Mouse (Mus musculus) layer of hippocampus, adult 9-10 months (tissue): ENCODE results near the gene Rfc5.

Experiments used
- DNase-seq: peaks from one replicate; pipeline ENCODE4 v3.0.0; 2022; ENCODE audit warnings: low spot score

Gene Rfc5

DNA sequence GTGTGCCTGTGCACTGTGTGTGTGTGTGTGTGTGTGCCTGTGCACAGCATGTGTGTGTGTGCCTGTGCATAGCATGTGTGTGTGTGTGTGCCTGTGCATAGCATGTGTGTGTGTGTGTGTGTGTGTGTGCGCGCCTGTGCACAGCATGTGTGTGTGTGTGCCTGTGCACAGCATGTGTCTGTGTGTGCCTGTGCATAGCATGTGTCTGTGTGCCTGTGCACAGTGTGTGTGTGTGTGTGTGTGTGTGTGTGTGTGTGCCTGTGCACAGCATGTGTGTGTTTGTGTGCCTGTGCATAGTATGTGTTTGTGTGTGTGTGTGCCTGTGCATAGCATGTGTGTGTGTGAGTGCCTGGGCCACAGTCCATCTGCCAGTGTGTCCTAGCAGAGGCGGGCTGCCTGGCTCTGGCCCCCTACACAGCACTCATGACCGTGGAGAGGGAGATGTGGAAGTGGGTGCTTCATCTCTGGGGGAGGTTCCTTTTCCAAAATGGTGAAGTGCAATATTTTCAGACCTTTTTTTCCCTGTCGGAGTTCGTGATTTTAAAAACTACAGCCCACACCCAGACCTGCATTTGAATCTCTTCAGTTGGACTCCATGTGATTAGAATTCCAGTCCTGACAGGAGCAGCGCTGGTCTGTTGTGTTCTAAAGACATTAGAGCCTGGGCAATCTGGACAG, 14.3 kb downstream of the Rfc5 start:
- no peak for DNase-seq

DNA sequence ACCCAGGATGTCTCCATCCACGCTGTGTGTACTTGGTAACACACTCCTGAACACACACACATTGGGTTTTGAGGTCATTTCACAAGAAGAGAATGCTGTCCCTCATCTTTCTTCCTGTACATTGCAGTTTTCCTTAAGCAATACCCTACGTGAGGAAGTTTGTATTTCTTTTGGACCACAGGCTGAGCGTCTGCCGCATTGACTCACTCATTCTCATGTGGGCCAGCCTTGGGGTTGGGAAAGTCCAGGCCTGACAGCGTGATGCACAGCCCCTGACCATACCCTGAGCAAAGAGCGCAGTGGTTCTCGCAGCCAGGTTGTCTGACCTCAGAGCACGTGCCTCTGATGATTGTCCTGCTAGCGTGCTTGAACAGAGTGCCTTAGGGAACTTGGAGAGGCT, 15.4 kb downstream of the Rfc5 start:
- no peak for DNase-seq

DNA sequence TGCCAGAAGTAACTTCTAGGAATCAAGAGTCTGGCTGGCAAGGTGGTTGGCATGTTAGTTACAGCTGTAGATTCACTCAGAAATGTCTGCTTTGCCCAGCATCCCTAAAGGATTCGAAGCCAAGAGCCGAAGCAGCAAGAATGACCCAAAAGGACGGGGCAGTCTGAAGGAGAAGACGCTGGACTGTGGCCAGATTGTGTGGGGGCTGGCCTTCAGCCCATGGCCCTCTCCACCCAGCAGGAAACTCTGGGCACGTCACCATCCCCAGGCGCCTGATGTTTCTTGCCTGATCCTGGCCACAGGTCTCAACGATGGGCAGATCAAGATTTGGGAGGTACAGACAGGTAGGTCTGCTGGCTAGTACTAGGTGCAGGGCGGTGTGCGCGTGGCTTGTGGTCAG, 18.3 kb downstream of the Rfc5 start:
- no peak for DNase-seq

DNA sequence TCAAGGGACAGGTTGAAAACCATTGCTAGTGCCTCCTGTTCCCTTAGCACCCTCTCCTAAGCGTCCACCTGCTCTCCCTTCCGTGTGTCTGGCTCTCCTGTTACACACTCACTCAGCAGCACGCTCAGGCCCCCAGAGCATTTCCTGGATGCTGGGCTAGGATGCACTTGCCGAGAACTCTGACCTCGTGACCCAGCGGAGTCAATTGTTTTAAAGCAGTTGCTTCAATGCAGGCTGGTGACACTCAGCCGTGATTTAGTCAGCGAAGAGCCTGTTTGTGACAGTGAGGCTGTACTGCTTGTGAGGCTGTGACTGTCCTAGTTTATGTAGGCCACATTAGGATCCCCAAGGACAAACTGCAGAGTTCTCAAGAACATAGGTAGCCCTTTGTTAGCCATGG, 21.6 kb downstream of the Rfc5 start:
- DNase-seq: no peak

- no peak for DNase-seq
Observed at GRCm38 (mm10) chr5:117365904-117366561, 22.8 kb downstream of the Rfc5 start.

- no peak for DNase-seq
Observed at GRCm38 (mm10) chr5:117364821-117365220, 24.0 kb downstream of the Rfc5 start.

GRCm38 (mm10) chr5:117363066-117363782, 25.6 kb downstream of the Rfc5 start:
- DNase-seq: no peak

GRCm38 (mm10) chr5:117361590-117361989, 27.3 kb downstream of the Rfc5 start:
- DNase-seq: no peak

GRCm38 (mm10) chr5:117360631-117361541, 28.0 kb downstream of the Rfc5 start:
- no peak for DNase-seq

DNA sequence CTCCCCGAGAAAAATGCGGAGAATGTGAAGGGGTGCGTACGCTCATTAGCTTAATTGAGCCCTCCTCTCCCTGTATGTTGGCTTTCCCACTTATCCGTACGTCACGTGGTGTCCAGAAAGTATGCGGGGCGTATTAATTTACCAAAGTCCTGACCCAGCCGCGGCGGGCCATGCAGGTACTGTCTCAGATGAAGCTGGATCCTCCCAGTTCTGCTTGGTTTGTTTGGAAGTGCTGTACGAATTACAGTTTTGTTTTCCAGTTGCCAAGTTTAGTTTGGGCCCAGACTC, 28.7 kb downstream of the Rfc5 start:
- DNase-seq: no peak

- DNase-seq: no peak
Observed at GRCm38 (mm10) chr5:117359497-117360227, 29.2 kb downstream of the Rfc5 start.

- DNase-seq: no peak
Observed at GRCm38 (mm10) chr5:117358725-117359124, 30.1 kb downstream of the Rfc5 start.

- no peak for DNase-seq
Observed at GRCm38 (mm10) chr5:117358248-117358630, 30.6 kb downstream of the Rfc5 start.

GRCm38 (mm10) chr5:117357478-117358247, 31.2 kb downstream of the Rfc5 start:
- no peak for DNase-seq

DNA sequence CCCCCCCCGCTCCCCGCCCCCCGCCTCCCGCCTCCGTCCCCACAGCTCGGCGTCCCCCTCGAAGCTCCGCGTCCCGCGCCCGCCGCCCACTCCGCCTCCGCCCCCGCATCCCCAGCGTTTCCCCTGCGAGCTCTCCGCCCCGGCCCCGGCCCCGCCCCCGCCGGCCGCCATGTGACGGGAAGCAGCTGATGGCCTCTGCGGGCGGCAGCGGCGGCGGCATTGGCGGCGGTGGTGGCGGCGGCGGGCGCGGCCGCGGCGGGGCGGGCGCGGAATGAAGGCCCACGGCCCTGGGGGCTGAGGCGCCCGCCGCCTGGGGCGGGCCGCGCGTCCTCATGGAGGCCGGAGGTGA, 31.7 kb downstream of the Rfc5 start, which contains the start of gene Wsb2:
Wsb2 (plus strand) TSS at position 176 of the 349 bp plus-strand sequence.
- DNase-seq: no peak

DNA sequence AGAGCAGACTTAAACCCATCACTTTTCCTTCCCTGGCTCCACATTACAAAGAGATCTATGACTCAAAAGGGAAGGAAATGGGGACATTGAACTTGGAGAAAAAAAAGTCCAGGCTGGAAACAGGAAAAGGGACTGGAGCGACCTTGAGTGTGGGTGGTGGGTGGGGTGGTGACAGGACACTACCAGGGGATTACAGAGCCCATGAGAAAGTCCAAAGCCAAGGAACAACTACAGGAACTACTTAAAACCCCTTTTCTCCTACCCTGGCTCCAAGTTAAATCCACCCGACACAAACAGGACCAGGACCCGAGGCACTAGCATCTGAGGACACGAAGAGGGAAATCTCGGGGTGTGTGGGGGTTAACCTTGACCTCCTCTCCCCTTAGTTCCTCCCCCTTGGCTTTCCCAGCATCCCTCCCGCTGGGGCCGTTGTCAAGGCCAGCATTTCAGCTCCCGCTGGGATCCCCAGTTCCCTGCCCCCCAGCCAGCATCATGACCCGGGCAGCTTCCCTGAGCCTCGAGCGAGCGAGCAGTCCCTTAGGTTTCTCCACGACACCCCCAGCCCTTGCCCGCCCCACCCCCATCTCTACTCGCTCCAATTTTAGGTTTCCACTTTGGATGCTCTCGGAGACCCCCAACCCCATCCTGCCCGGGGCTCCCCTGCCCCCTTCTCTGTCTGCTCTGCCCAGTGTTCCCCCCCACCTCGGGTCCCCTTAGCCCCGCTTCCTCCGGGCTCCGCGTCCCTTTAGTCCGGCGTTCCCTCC, 32.3 kb downstream of the Rfc5 start:
- no peak for DNase-seq

GRCm38 (mm10) chr5:117355648-117356303, 33.1 kb downstream of the Rfc5 start:
- DNase-seq: no peak

DNA sequence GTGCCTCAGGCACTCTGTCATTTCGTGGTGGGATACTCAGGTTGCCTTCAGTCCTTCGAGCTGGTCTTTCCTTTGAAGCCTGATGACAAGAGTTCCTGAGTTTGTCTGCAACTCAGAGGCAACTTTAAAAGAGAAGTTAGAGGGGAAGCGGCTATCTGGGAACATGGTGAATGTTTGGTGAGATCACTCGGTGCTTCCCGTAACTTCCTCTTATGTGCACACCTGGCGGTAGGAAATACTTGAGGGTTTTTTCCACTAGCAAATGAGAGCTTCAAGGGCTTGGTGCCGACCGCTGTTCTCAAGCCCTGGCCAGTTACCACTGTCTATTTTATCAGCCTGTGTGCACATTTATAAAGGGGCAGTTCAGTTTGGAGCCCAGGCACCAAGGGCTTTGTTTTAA, 34.7 kb downstream of the Rfc5 start:
- no peak for DNase-seq

DNA sequence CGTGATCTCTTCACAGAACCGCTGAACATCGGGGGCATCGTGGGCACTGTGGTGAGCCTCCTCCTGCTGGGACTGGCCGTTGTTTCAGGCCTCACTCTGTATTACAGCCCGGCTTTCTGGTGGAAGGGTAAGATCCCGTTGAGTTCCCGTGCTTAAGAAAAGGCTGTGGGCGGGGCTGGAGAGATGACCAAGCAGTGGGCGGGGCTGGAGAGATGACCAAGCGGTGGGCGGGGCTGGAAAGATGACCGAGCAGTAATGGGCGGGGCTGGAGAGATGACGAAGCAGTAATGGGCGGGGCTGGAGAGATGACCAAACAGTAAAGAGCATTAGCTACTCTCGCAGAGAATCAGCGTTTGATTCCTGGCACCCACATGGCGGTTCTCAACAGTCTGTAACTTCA, 40.6 kb downstream of the Rfc5 start:
- DNase-seq: no peak

GRCm38 (mm10) chr5:117347838-117348237, 41.0 kb downstream of the Rfc5 start:
- DNase-seq: no peak
